Mouse (Mus musculus): ENCODE measurements around the gene Trim8.

- TF ChIP-seq CTCF (IDR thresholded peaks at IDR 0.05; ENCODE audit: borderline replicate concordance, insufficient read depth, low read length), result no peak
- TF ChIP-seq POLR2A (IDR thresholded peaks at IDR 0.05; ENCODE audit: low read depth, low read length), result no peak
Measured at GRCm38 (mm10) chr19:46489448-46489847, 12.1 kb upstream of the Trim8 start.
